Mouse (Mus musculus) spleen, postnatal 14 days (tissue): Measurements from ENCODE around the gene Ftcd.

Experiments
- DNase-seq, 2 experiments: peaks; one replicate each; pipeline ENCODE4 v3.0.0; 2021 to 2022; ENCODE audit warnings: low spot score in 2 of 2

Gene Ftcd

GRCm38 (mm10) chr10:76612473-76612872 is 37.0 kb downstream of the Ftcd start:
- DNase-seq, result no peak

GRCm38 (mm10) chr10:76622411-76622810 is 47.0 kb downstream of the Ftcd start:
- DNase-seq, result no peak

- DNase-seq, result peak in 1 of 2 experiments; percentile 45
Measured at GRCm38 (mm10) chr10:76622928-76623680, 47.7 kb downstream of the Ftcd start, which contains the start of gene Col6a2. Gene Col6a2 (minus strand): TSS chr10:76623630.

- DNase-seq, result no peak
Measured at GRCm38 (mm10) chr10:76623734-76624133, 48.3 kb downstream of the Ftcd start.

- DNase-seq, result no peak
Measured at GRCm38 (mm10) chr10:76624903-76625302, 49.5 kb downstream of the Ftcd start.

GRCm38 (mm10) chr10:76627714-76628113 is 52.3 kb downstream of the Ftcd start:
- DNase-seq, result no peak

- DNase-seq, result no peak
Measured at GRCm38 (mm10) chr10:76630657-76631056, 55.2 kb downstream of the Ftcd start.

- DNase-seq, result no peak
Measured at GRCm38 (mm10) chr10:76632630-76633029, 57.2 kb downstream of the Ftcd start.

- no peak for DNase-seq
Measured at GRCm38 (mm10) chr10:76634094-76634571, 58.7 kb downstream of the Ftcd start.

GRCm38 (mm10) chr10:76634584-76634983 is 59.1 kb downstream of the Ftcd start:
- no peak for DNase-seq

GRCm38 (mm10) chr10:76636026-76636425 is 60.6 kb downstream of the Ftcd start:
- no peak for DNase-seq

GRCm38 (mm10) chr10:76636601-76637000 is 61.2 kb downstream of the Ftcd start:
- no peak for DNase-seq
